Mouse (Mus musculus): ENCODE data around the gene Jmjd7.

Jmjd7 gene

GRCm38 (mm10) chr2:120060190-120060589 is 32.9 kb downstream of the Jmjd7 start:
- no peak for DNase-seq (ENCODE audit: low read depth)

- DNase-seq (ENCODE audit: low read depth), result no peak
These were observed 33.4 kb downstream of the Jmjd7 start for GRCm38 (mm10) chr2:120060651-120061050.

- no peak for DNase-seq (ENCODE audit: low read depth)
These were observed 35.0 kb downstream of the Jmjd7 start for GRCm38 (mm10) chr2:120062248-120062647.

- DNase-seq (ENCODE audit: low read depth), result no peak
These were observed 37.4 kb downstream of the Jmjd7 start for GRCm38 (mm10) chr2:120064639-120065038.

- no peak for DNase-seq (ENCODE audit: low read depth)
These were observed 38.0 kb downstream of the Jmjd7 start for GRCm38 (mm10) chr2:120065243-120065642.

GRCm38 (mm10) chr2:120066224-120066623 is 38.9 kb downstream of the Jmjd7 start:
- no peak for DNase-seq (ENCODE audit: low read depth)

GRCm38 (mm10) chr2:120068555-120069465 is 41.5 kb downstream of the Jmjd7 start:
- no peak for DNase-seq (ENCODE audit: low read depth)

GRCm38 (mm10) chr2:120069466-120069990 is 42.2 kb downstream of the Jmjd7 start:
- no peak for DNase-seq (ENCODE audit: low read depth)

GRCm38 (mm10) chr2:120074096-120074495 is 46.8 kb downstream of the Jmjd7 start:
- no peak for DNase-seq (ENCODE audit: low read depth)

- no peak for DNase-seq (ENCODE audit: low read depth)
These were observed 48.9 kb downstream of the Jmjd7 start for GRCm38 (mm10) chr2:120076076-120076705.

All from c-Kit-positive CD71-negative TER-119-negative erythroid progenitor cells, embryonic 14.5 days (primary cell).